Mouse (Mus musculus) thymus, postnatal 36 days (tissue): ENCODE results near the gene Gamt.
"Not testable (repeated sequence)": the region's sequence is repeated elsewhere in the genome, so short reads cannot be mapped to it uniquely, and the experiment has no call there.

Experiments used
- DNase-seq, 2 experiments: peaks; one replicate each; pipeline ENCODE4 v3.0.0; 2022; ENCODE audit warnings: mixed read lengths in 2 of 2

The Gamt gene

DNA sequence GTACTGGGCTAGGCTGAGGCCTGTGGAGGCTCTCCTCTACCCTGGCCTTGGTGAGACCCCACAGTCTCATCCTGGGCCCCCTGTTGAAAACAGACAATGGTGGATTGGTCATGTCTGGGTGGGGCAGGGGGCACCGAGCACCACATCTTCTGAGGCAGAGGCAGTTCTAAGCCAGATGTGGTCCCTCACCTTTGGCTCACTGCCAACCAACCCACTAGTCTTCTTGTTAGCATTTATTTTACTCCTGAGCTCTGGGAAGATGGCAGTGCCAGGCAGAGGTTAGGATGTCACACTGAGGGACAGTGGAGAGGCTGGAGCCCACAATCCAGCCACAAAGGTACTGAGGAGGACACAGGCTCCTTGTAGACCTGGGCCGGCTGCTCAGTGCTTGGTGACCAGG is 2.9 kb downstream of the Gamt start:
- no peak for DNase-seq

DNA sequence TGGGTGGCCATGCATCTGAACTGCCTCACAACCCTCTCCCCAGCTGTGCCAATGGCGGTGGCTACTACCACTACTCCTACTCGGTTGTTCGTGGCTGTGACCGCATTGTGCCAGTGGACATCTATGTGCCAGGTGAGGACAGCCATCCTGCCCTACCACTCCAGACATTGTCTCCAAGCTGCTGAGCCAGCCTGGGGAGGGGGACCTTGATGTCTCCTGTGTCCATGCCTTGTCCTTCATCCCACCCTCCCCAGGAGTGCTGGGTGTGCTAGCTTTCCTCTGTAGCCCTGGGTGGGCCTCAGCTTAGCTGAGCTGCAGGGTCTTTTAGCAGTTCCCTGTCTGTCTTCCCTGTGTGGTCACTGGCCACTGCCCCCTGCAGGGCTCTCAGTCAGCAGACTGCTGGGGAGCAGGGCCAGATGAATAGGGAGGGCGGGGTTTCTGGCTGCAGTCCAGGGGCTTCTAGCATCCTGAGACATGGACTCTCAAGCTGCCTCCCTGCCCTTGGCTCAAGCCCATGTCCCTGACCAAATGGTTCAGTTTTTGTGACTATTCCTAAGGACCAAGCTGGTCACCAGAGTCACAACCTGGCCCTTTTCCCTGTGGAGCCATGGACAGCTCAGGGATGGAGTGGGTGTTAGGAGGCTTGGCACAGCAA is 4.8 kb downstream of the Gamt start:
- no peak for DNase-seq

DNA sequence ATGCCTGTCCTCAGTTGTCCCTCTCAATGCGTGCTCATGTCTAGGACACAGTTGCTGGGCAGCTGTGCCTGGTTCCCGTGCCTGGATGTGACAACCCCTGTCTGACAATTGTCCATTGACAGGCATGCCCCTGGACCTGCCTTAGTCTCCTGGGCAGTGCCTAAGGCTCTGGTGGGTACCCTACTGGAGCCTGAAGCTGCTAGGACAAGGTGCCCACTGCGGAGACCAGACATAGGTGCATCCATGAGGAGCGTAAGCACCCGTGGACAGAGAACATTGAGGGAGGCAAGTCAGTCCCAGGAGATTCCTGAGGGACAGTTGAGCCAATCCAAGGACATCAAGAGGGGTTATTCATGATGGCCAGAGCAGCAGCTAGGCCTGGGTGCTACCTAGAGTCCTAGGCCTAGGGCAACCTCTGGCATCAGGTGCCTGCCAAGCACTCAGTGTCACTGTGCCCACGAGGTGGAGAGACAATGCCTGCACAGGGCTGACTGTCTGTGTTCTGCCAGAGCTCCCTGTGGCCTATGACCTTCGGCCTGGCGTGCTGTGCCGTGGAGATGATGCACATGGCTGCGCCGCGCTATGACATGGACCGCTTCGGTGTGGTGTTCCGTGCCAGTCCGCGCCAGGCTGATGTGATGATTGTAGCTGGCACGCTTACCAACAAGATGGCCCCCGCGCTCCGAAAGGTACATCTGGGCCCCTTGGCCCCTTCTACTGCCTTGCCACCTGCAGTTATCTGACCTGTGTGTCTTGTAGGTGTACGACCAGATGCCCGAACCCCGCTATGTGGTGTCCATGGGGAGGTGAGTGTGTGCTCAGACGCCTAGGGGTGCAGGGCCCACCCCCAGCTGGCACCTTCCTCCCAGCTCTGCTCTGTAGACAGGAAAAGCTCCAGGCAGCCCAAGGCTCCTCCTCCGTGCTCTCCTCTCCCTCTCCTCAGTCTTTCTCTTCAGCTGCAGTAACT is 6.2 kb downstream of the Gamt start:
- no peak for DNase-seq

DNA sequence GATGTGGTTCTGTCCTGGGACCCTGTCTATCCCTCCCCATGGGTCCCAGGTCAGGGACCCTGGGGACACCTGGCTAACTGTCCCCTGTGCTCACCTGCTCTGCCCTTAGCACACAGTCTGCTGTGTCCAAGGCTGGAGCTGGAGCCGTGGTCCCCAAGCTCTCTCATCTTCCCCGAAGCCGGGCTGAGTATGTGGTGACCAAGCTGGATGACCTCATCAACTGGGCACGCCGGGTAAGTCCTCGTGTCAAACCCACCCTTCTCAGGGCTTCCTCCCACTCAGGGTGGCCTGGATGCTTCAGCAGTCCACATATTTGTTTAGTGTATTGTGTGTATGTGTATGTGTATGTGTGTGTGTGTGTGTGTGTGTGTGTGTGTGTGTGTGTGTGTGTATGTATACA is 7.3 kb downstream of the Gamt start:
- DNase-seq: no peak

DNA sequence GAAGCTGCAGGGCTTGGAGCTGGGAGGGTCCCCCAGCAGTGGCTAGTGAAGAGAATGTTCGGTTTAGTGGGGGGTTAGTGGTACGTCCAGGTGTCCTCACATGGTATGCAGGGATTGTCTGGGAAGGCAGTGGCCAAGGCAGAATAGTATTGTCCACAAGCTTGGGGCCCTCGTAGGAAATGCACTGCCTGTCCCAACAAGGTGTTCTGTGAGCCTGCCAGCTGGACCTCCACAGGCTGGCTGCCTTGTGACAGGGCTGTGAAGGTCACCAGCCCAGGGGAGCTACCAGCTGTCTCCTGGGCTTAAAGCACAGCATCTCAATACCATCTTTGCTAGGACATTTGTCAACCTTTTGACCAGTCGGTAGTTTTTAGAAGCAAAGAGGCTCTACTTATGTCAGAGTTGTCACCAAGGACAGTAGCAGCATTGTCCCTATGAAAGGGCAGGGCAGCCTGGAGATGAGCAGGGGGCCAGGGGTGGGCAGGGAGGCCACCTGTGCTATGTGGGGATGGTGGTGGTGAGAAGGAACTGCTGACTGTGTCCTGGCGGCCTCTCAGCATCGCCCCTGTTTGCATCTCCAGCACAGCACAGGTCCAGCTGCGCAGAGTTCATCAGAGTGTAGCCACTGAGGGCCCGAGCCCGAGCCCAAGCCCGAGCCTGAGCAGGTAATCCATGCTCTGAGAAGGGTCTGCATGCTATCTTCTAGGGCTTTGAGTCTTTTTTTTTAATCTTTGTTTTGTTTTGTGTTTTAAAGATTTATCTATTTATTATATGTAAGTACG is 8.1 kb downstream of the Gamt start:
- DNase-seq: no peak

DNA sequence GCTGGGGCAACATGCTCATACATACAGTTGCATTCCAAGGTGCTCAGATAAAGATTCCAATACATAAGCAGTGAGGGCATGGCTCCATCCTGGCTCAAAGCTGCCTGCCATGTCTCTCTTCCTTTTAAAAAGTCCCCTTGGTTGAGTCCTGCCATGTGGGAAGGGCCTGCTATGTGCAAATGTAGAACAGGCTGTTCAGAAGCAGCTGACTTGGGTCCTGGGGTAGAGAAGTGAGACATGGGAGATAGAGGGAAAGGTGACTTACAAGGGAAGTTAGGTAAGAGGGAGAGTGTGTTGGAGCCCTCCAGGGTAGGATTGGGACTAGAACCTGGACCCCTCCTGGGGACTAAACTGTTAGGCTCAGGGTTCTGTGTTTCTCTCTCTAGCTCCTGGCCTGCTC is 8.8 kb downstream of the Gamt start:
- DNase-seq: no peak

DNA sequence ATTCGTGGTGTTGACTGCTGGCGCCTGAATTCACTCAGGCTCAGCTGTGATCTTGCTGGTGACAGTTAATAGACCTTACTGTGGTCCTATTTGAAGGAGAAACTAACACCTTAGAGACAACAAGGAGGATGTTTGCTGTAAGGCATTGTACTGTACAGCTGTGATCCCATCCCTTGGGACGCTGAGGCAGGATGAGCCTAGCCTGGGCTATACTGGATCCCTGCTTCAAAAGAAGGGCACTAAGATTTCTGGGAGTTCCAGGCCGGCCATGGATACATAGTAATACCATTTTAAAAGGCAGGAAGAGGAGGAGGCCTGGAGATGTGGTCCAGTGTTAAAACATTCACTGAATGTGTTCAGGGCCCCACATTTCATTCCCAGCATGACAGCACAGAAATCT is 10.2 kb downstream of the Gamt start:
- DNase-seq: no peak

DNA sequence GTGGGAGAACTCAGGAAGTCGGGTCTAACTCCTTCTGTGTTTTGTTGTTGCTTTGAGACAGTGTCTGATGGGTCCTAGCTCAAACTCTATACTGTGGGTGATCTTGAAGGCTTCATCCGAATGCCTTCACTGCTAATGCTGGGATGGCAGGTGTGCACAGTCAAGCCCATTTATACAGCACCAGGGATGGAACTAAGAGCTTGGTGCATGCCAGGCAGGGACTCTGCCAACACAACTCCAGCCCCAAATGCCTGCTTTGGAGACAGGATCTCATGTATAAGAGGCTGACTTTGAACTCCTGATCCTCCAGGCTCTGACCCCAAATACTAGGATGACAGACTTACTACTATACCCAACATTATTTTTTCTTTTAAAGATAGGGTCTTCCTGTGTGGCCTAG is 10.8 kb downstream of the Gamt start:
- no peak for DNase-seq

DNA sequence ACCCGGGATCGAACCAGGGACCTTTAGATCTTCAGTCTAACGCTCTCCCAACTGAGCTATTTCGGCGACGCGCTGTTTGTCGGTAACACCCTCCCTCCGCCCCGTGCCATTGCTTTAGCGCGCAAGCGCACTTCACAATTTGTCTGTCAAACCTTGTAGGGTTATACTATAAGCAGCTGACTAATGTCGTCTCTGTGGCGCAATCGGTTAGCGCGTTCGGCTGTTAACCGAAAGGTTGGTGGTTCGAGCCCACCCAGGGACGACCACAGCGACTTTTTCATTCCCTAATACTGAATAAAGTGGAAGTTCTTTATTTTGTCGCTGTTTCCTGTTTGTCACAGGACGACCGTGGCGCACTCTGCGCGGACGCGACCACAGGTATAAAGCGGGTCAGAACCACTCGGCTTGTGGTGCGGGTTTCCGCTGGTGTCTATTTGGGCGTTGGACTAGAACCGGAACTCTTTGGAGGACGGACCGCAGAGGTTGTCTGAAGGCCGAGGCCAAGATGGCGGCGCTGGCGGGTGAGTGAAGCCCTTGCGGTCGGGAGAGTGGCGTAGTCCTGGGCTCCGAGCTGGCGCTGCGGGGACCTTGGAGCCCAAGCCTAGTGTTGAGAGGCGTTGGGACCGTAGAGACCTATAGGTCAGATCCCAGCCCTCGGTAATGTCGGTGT is 11.7 kb downstream of the Gamt start, which contains the start of gene Ndufs7:
Gene Ndufs7, plus strand, starts transcription at position 151 of the 670 bp plus-strand sequence.
- DNase-seq: peak; percentile 93 to 94

DNA sequence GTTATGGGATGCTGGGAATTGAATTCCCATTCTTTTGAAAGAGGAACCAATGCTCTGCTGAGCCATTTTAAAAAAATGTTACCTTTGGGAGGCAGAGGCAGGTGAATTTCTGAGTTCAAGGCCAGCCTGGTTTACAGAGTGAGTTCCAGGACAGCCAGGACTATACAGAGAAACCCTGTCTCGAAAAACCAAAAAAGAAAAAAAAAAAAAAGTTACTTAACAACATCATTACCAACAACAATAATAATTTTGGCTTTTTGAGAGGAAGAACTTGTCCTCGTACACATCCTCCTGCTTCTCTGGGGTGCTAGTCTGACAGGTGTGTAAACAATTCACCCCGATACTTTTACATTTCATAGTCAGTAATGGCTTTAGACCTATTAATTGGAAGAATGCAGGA is 12.4 kb downstream of the Gamt start:
- DNase-seq: not testable (repeated sequence)

DNA sequence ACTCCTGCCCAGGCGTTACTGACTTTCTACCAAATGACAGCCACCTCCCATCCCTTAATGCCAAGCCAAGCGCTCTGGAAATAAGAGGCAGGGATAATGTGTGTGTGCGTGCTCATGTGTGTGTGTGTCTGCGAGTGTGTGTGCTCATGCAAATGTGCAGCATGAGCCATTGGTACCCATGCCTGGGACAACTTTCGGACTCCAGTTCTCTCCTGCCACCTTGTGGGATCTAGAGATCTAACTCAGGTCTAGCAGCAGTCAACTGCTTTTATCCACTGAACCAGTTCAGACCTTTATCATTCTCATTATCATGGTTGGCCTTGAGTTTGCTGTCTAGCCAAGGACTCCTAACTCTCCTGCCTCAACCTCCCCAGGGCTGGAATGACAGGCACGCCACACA is 13.0 kb downstream of the Gamt start:
- DNase-seq: no peak

DNA sequence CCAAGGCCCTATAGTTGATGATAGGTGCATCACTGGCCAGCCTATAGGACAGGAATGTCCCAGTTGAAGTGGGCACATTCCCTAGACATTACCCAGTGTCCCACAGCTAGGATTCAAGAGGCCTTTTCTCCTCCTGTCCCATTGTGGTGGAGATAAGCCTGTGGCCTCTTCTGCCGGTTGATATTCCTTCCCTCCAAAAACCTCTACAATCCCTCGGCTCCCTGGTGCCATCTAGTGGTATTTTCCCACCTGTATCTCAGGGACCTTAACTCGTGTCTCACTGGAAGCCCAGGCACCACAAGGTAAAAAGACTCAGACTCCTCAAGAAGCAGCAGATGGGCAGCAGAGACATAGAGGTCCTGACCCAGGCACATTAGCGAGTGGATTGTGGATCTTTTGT is 15.2 kb downstream of the Gamt start:
- peak; percentile 66 to 71 for DNase-seq

DNA sequence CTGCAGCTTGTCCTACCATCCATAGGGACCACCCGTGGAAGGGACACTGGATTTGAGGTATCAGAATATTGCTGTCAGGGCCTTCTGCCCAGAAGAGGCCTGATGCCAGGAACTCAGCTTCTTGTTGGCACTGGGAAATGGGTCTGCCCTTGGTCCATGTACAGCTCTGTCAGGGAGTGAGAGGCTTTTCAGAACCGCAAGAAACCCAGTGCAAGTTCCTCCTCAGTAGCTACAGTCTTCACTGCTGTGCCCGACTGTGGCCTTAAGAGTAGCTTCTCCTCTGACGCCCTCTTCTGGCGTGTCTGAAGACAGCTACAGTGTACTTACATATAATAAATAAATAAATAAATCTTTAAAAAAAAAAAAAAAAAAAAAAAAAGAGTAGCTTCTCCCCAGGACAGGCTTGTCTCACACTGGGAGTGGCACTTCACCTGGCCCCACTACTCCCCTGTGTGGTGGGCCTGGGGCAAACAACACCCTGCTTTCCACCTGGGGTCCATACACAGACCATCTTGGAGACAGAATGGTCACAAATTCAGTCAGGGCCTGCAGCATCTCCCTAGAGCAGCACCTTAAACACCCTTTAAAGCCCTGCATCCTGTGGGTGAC is 15.9 kb downstream of the Gamt start:
- no peak for DNase-seq

DNA sequence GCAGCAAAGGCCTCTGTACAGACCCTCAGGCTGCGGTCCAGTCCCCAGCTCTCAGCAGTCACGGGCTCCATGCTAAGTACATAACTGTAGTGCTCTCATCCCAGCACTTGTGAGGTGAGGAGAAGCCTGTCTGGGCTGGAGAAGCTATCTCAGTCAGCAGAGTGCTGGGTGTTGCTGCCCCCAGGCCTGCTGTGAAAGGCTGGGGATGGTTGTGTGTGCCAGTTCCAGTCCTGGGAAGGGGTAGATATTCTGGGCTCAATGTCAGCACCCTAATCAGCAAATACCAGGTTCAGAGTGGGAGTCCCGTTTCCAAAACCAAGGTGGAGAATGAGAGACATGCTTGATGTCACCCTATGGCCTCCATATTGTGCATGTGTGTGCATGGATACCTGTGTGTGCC is 18.2 kb downstream of the Gamt start:
- DNase-seq: no peak

DNA sequence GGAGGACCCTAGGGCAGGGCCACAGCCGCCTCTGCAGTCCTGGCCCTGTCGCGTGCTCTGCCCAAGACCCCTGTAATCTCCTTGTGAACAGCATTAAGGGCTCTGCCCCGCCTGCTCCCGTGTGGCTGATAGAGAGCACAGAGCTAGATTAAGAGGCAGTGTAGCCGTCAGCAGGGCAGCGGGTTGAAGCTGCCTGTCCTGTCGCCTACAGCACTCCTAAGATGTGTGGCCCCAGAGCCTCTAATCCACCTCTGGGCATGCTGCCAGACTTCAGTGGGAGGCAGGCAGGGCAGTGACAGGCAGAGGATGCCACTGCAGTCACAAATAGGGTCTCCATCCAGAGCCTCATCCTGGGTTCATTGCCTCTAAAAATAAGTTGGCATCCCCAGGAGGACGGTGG is 18.7 kb downstream of the Gamt start:
- no peak for DNase-seq

DNA sequence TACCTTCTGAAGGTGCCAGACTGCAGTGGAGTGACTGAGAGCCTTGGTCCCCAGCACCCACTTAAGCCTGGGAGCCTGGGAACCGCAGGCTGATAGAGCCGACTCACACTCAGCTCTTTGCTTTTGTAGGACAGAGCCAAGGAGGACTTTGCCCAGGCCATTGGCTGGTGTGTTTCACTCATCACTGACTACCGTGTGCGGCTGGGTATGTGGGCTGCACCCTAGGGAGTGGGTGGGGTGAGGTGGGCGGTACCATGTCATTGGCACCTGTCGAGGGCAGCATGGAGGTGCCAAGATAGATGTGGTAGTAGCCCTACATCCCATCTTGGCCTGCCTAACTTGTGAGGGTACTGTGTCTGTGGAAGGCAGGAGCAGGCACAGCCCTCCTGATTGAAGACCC is 21.0 kb downstream of the Gamt start:
- no peak for DNase-seq

DNA sequence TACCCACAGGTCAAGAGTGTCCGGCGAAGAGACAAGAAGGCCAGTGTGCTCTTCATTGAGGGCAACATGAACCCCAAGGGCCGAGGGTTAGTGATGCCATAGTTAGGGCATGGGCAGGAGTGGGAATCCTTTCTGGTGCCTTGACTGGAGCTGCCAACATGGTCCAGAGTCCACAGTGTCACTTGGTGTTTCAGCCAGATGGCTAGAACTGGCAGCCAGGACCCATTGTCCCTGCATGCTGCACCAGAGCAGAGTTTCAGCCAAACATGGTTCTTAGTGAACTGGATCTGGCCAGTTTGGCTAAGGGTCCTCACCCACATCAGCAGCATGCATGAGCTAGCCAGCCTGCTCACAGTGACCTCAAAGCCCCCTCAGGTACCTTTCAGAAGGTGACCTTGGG is 22.5 kb downstream of the Gamt start:
- DNase-seq: no peak

DNA sequence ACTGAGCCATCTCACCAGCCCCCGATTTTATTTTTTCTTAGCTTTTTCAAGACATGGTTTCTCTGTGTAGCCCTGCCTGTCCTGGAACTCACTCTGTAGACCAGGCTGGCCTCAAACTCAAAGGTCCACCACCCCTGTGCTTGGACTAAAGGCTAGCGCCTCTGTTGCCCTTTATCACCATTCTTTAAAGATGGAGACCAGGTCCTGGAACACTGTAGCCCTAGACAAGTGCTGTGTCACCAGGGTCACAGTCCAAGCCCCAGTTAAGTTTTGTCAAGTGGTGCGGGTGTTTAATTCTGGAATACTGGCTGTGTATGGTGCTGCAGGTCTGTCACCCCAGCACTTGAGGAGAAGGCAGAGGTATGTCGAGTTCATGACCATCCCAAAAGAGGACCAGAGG is 23.8 kb downstream of the Gamt start:
- no peak for DNase-seq

DNA sequence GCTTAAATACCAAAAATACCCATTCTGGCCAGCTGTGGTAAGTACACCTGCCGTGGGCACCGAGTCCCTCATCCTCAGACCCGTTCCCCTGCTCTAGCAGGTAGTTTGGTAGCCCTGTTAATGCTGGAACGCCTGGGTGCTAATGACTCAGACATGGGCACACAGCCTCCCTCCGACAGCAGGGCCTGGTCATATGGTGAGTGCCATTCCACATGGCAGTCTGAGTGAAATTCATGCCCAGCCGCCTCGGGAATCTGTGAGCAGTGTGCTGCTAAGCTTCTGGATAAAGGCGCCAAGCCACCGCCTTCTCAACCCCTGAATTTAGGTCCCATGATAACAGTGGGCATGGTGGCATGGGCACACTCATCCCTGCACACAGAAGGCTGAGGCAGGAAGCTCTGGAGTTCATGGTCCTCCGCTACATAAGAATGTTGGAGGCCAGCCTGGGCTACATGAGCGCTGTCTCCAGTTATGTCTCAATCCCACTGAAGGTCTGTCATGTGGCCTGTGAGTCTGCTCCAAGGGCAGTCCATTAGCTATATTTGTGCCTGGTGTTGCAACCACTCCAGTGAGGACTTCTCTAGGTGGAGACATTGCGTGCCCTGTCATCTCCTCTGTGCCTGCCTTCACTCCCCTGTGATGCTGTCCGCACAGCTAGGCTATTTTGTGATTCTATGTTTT is 24.5 kb downstream of the Gamt start:
- DNase-seq: no peak

DNA sequence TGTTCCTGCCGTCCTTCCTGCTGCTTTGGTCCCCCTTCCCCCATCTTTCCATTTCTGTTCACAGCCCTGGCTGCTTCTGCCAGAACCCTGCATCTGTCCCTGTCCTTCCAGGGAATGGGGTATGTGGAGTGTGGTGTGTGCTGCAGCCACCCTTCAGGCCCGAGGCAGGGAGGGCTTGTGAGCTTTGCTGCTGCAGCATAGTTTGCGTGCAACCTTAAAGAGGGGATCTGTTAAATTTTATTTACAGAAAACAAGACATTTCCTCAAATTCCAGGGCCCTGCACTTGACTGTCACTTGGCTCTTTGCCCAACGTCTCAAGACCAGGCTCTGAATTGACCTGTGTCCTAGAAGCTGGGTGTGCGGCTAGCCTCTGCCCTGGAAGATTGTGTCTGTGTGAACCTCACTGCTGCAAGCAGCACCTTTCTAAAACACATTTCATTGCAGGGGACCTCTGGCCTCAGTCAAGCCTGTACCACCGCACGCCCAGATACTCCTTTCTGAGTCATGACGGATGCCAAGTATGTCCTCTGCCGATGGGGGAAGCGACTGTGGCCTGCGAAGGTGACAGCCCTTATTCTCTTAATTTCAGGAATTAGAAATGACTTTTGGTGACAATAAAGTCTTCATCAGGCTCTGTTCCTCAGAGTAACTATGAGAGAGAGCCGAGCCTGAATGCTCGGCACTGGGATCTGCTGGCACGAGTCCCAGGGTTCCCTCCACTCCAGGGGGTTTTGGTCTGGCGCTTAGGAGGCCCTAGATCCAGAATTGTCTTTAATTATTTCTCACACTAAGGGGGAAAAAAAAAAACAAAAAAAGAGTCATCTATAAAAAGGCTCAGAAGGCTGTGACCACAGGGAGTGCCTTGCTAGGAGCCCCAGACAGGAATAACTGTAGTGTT is 32.7 kb downstream of the Gamt start:
- no peak for DNase-seq

DNA sequence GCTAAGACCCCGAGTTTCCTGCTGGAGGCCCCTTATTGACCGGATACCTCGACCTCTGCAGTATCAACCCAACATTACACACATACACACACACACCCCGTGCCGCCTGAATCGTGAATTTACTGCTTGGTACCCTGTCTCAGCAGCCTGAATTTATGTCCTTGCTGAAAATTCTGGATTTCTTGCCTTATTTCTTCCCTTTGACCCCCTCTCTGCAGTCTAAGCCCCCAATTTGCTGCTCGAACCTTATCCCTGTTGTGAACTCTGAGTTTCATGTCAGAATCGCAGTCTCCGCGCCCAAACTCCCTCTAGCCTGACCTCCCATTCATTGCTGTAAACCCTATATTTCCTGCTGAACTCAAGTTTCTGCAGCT is 33.7 kb downstream of the Gamt start:
- no peak for DNase-seq
